In genomic region chr2:75758277-75758676, GRCm38 (mm10) we compare ENCODE assay signal across 26 mouse cellular contexts. TPM values are rescaled to one million over a fixed set of nuclear protein-coding genes. Genes with fewer than 3 reads are reported as not detected.
DNase-seq lines count a peak whose midpoint lies in the region; ATAC-seq and TF ChIP-seq lines count a peak whose summit lies in the region.
"Had no signal": no experiment of that assay in that cellular context is flagged by ENCODE, and none has a peak within 500 bp of the region (broad histone marks: within the 10 kb centered on the region; RNA-seq: fewer than 3 reads in every experiment).

No protein-coding gene starts in this region.

- H3K4me1 ChIP-seq in forebrain, embryonic 10.5 days: peaks cover 50% of the 10 kb centered on the region
- H3K4me1 ChIP-seq in forebrain, embryonic 12.5 days: peaks cover 28% of the 10 kb centered on the region
- peaks cover 30% of the 10 kb centered on the region for H3K4me1 ChIP-seq in embryonic facial prominence, embryonic 15.5 days
- peaks cover 19% of the 10 kb centered on the region for H3K4me1 ChIP-seq in intestine, embryonic 16.5 days (ENCODE audit: control insufficient read depth, insufficient read depth, low read length)
- no peaks in the 10 kb centered on the region; the same call in none of the 2 replicates for H3K4me1 ChIP-seq in stomach, postnatal 0 days (replicated peaks; ENCODE audit: control insufficient read depth, insufficient read depth)
- no peaks in the 10 kb centered on the region for H3K4me1 ChIP-seq in midbrain, embryonic 16.5 days (ENCODE audit: control insufficient read depth, insufficient read depth, low read length)
- H3K4me1 ChIP-seq: hindbrain, embryonic 15.5 days had no signal

- H3K4me2 ChIP-seq in forebrain, embryonic 12.5 days: no peak overlapping the region
- H3K4me2 ChIP-seq in embryonic facial prominence, embryonic 15.5 days (replicated peaks): no peak overlapping the region
- no peak overlapping the region for H3K4me2 ChIP-seq in intestine, embryonic 16.5 days (ENCODE audit: low read depth, low read length)
- H3K4me2 ChIP-seq in stomach, postnatal 0 days (replicated peaks; ENCODE audit: low read depth): no peak overlapping the region
- no peak overlapping the region for H3K4me2 ChIP-seq in midbrain, embryonic 16.5 days (ENCODE audit: low read length)
- H3K4me2 ChIP-seq: embryonic facial prominence, embryonic 12.5 days; heart, embryonic 11.5 days; hindbrain, embryonic 12.5 days; hindbrain, embryonic 15.5 days had no signal

- H3K9me3 ChIP-seq in forebrain, embryonic 10.5 days: no peaks in the 10 kb centered on the region
- H3K9me3 ChIP-seq in forebrain, embryonic 12.5 days: no peaks in the 10 kb centered on the region
- no peaks in the 10 kb centered on the region for H3K9me3 ChIP-seq in embryonic facial prominence, embryonic 15.5 days (replicated peaks)
- no peaks in the 10 kb centered on the region for H3K9me3 ChIP-seq in intestine, embryonic 16.5 days (ENCODE audit: control insufficient read depth, low read length)
- H3K9me3 ChIP-seq in stomach, postnatal 0 days (ENCODE audit: control insufficient read depth, low read length): no peaks in the 10 kb centered on the region
- H3K9me3 ChIP-seq in midbrain, embryonic 16.5 days (replicated peaks; ENCODE audit: control insufficient read depth, low read length, poor library complexity, severe bottlenecking): no peaks in the 10 kb centered on the region
- H3K9me3 ChIP-seq: embryonic facial prominence, embryonic 12.5 days; G1E; hindbrain, embryonic 12.5 days; hindbrain, embryonic 15.5 days had no signal

- H3K9ac ChIP-seq in forebrain, embryonic 12.5 days: no peak overlapping the region
- no peak overlapping the region for H3K9ac ChIP-seq in embryonic facial prominence, embryonic 15.5 days
- no peak overlapping the region for H3K9ac ChIP-seq in intestine, embryonic 16.5 days (ENCODE audit: low read depth, low read length)
- no peak overlapping the region for H3K9ac ChIP-seq in stomach, postnatal 0 days (ENCODE audit: low read length)
- H3K9ac ChIP-seq in midbrain, embryonic 16.5 days (ENCODE audit: low read depth, low read length): no peak overlapping the region
- H3K9ac ChIP-seq: embryonic facial prominence, embryonic 12.5 days; forebrain, postnatal 0 days; hindbrain, embryonic 12.5 days; hindbrain, embryonic 15.5 days had no signal

- H3K36me3 ChIP-seq in forebrain, embryonic 10.5 days (replicated peaks): no peaks in the 10 kb centered on the region
- H3K36me3 ChIP-seq in forebrain, embryonic 12.5 days (replicated peaks): no peaks in the 10 kb centered on the region
- no peaks in the 10 kb centered on the region for H3K36me3 ChIP-seq in embryonic facial prominence, embryonic 15.5 days
- H3K36me3 ChIP-seq in intestine, embryonic 16.5 days (ENCODE audit: control insufficient read depth, insufficient read depth, low read length): no peaks in the 10 kb centered on the region
- H3K36me3 ChIP-seq in stomach, postnatal 0 days (ENCODE audit: control insufficient read depth, insufficient read depth, low read length): no peaks in the 10 kb centered on the region
- no peaks in the 10 kb centered on the region for H3K36me3 ChIP-seq in midbrain, embryonic 16.5 days (ENCODE audit: control insufficient read depth, insufficient read depth, low read length)
- H3K36me3 ChIP-seq: embryonic facial prominence, embryonic 12.5 days; G1E; hindbrain, embryonic 12.5 days; hindbrain, embryonic 15.5 days had no signal

- no peak for DNase-seq in forebrain, embryonic 10.5 days (ENCODE audit: extremely low spot score, low spot score)
- DNase-seq in stomach, postnatal 0 days (ENCODE audit: low spot score): no peak
- DNase-seq in urinary bladder, postnatal 14 days (ENCODE audit: low spot score): no peak
- DNase-seq: adrenal gland, postnatal 10 days; adrenal gland, postnatal 36 days; B cell, adult 2 months; cerebellum, adult 18-20 months; cerebellum, adult 9-10 months; cerebellum, postnatal 14 days; forebrain, postnatal 0 days; gastrocnemius, adult 2 months; gastrocnemius, postnatal 25 days; heart, adult 2 months had no signal

- TF ChIP-seq CTCF in stomach, postnatal 0 days (IDR thresholded peaks at IDR 0.05; ENCODE audit: low read depth): no peak

- peaks cover 8% of the 10 kb centered on the region; the same call in 1 of the 2 replicates for H3K27me3 ChIP-seq in forebrain, embryonic 10.5 days (ENCODE audit: poor library complexity, severe bottlenecking)
- no peaks in the 10 kb centered on the region for H3K27me3 ChIP-seq in forebrain, embryonic 12.5 days
- H3K27me3 ChIP-seq in embryonic facial prominence, embryonic 15.5 days: no peaks in the 10 kb centered on the region
- H3K27me3 ChIP-seq in intestine, embryonic 16.5 days (replicated peaks; ENCODE audit: control insufficient read depth, insufficient read depth, low read length): no peaks in the 10 kb centered on the region
- no peaks in the 10 kb centered on the region for H3K27me3 ChIP-seq in stomach, postnatal 0 days (ENCODE audit: control insufficient read depth, insufficient read depth, low read length)
- H3K27me3 ChIP-seq in midbrain, embryonic 16.5 days (ENCODE audit: control insufficient read depth, insufficient read depth, low read depth, low read length): no peaks in the 10 kb centered on the region
- H3K27me3 ChIP-seq: CH12.LX; embryonic facial prominence, embryonic 12.5 days; hindbrain, embryonic 12.5 days; hindbrain, embryonic 15.5 days; Patski had no signal

- no peak for ATAC-seq in forebrain, embryonic 12.5 days (ENCODE audit: low FRiP score)
- no peak for ATAC-seq in embryonic facial prominence, embryonic 15.5 days (ENCODE audit: insufficient number of reproducible peaks, low FRiP score, low TSS enrichment, low read depth)
- peak; percentile 59 for ATAC-seq in intestine, embryonic 16.5 days
- ATAC-seq in stomach, postnatal 0 days (ENCODE audit: low FRiP score, low TSS enrichment): no peak
- ATAC-seq in midbrain, embryonic 16.5 days: no peak
- ATAC-seq: forebrain, embryonic 14.5 days; forebrain, postnatal 0 days; Patski had no signal

- H3K27ac ChIP-seq in forebrain, embryonic 10.5 days: peak overlapping the region; percentile 62
- no peak overlapping the region for H3K27ac ChIP-seq in forebrain, embryonic 12.5 days
- 0 out of 2 replicates have a peak overlapping the region, but pooled peaks have one; percentile 82 for H3K27ac ChIP-seq in embryonic facial prominence, embryonic 15.5 days (replicated peaks)
- peak overlapping the region; percentile 84 for H3K27ac ChIP-seq in intestine, embryonic 16.5 days (ENCODE audit: low read length)
- peak overlapping the region; percentile 93 for H3K27ac ChIP-seq in stomach, postnatal 0 days (replicated peaks)
- H3K27ac ChIP-seq in midbrain, embryonic 16.5 days (ENCODE audit: low read length): no peak overlapping the region
- H3K27ac ChIP-seq: hindbrain, embryonic 12.5 days; hindbrain, embryonic 15.5 days had no signal

- no peak for TF ChIP-seq EP300 in stomach, postnatal 0 days (optimal IDR thresholded peaks at IDR 0.05)

- H3K4me3 ChIP-seq in forebrain, embryonic 10.5 days: no peak overlapping the region
- H3K4me3 ChIP-seq in forebrain, embryonic 12.5 days (replicated peaks): no peak overlapping the region
- H3K4me3 ChIP-seq in embryonic facial prominence, embryonic 15.5 days (replicated peaks): no peak overlapping the region
- H3K4me3 ChIP-seq in intestine, embryonic 16.5 days (ENCODE audit: low read length): no peak overlapping the region
- H3K4me3 ChIP-seq in stomach, postnatal 0 days (ENCODE audit: low read depth, low read length): no peak overlapping the region
- no peak overlapping the region for H3K4me3 ChIP-seq in midbrain, embryonic 16.5 days (ENCODE audit: low read depth, low read length)
- H3K4me3 ChIP-seq: embryonic facial prominence, embryonic 12.5 days; erythroblast, embryonic 14.5 days; heart, adult 2 months; hindbrain, embryonic 12.5 days; hindbrain, embryonic 15.5 days had no signal

- WGBS in forebrain, embryonic 10.5 days: 82% methylated on average over 6 of the region's 6 CpGs
- WGBS in forebrain, embryonic 12.5 days: 91% methylated on average over 6 of the region's 6 CpGs
- WGBS in embryonic facial prominence, embryonic 15.5 days: 78% methylated on average over 6 of the region's 6 CpGs
- WGBS in intestine, embryonic 16.5 days: 72% methylated on average over 6 of the region's 6 CpGs
- 76% methylated on average over 6 of the region's 6 CpGs for WGBS in stomach, postnatal 0 days
- WGBS in midbrain, embryonic 16.5 days: 90% methylated on average over 6 of the region's 6 CpGs

RNA-seq across cellular contexts. Expression of gene Nfe2l2, which starts 53.8 kb away (rescaled TPM):
- 23.8 and 26.5 TPM in 2 replicates for polyA plus RNA-seq in forebrain, embryonic 10.5 days (2016; fragmentation: Nextera tagmentation; extraction: Ambion mirVana)
- 18.6 and 20.4 TPM in 2 replicates for polyA plus RNA-seq in forebrain, embryonic 12.5 days (2016; fragmentation: Nextera tagmentation; extraction: Ambion mirVana)
- 50.7 and 56.1 TPM in 2 replicates for polyA plus RNA-seq in embryonic facial prominence, embryonic 15.5 days (2015; fragmentation: Nextera tagmentation; extraction: Ambion mirVana)
- 112 and 115 TPM in 2 replicates for polyA plus RNA-seq in intestine, embryonic 16.5 days (2015; fragmentation: Nextera tagmentation; extraction: Ambion mirVana)
- 125 and 144 TPM in 2 replicates for polyA plus RNA-seq in stomach, postnatal 0 days (2015; fragmentation: Nextera tagmentation; extraction: Ambion mirVana)
- polyA plus RNA-seq in midbrain, embryonic 16.5 days (2015; fragmentation: Nextera tagmentation; extraction: Ambion mirVana): 9.3 and 9.8 TPM in 2 replicates

Comparison
In these comparisons a context has a peak if more than half of its experiments do, and no peak if none do; other contexts are left out.
1. H3K27ac ChIP-seq: peak in forebrain, embryonic 10.5 days (single experiment), embryonic facial prominence, embryonic 15.5 days (single experiment), intestine, embryonic 16.5 days (single experiment) and stomach, postnatal 0 days (single experiment); none in forebrain, embryonic 12.5 days (single experiment) and midbrain, embryonic 16.5 days (single experiment).